Mouse (Mus musculus): Measurements from ENCODE around the gene Zfp456.

GRCm38 (mm10) chr13:67351854-67352253 is 23.8 kb downstream of the Zfp456 start:
- TF ChIP-seq CTCF (IDR thresholded peaks at IDR 0.05; ENCODE audit: borderline replicate concordance, insufficient read depth, low read length) (no peak), POLR2A (IDR thresholded peaks at IDR 0.05; ENCODE audit: low read depth, low read length) (no peak)

Measured in embryonic fibroblast, embryonic 13.5 days (primary cell).